Mouse (Mus musculus) midbrain, embryonic 11.5 days (tissue): Measurements from ENCODE around the gene Gnao1. TPM values are rescaled to one million over a fixed set of nuclear protein-coding genes. Genes with fewer than 3 reads are reported as not detected.

Source experiments
- ATAC-seq: fragments of 200-750 bp; cut with Nextera tagmentation; 2 replicates; pipeline ENCODE4 v1.8.0; 2017; ENCODE audit warnings: moderate TSS enrichment, moderate library complexity; ENCODE audit not compliant: low FRiP score
- DNase-seq: peaks from one replicate; pipeline ENCODE4 v3.0.0; 2015; ENCODE audit warnings: low spot score; ENCODE audit errors: missing footprints
- H3K27ac ChIP-seq: fragments of 300-500 bp; sonication (generic); 2 replicates; pipeline ENCODE4 v1.5.1; 2014; ENCODE audit warnings: low read depth, low read length
- H3K27me3 ChIP-seq: fragments of 300-500 bp; sonication (generic); 2 replicates; pipeline ENCODE4 v1.6.1; 2014; ENCODE audit warnings: mild to moderate bottlenecking, low read length, moderate library complexity, mixed read lengths; ENCODE audit not compliant: control insufficient read depth, insufficient read depth
- H3K36me3 ChIP-seq: fragments of 300-500 bp; sonication (generic); 2 replicates; pipeline ENCODE4 v1.6.1; 2014; ENCODE audit warnings: mild to moderate bottlenecking, low read length, moderate library complexity, mixed read lengths; ENCODE audit not compliant: control insufficient read depth, insufficient read depth
- H3K4me1 ChIP-seq: fragments of 300-500 bp; sonication (generic); 2 replicates; pipeline ENCODE4 v1.6.1; 2014; ENCODE audit warnings: low read length; ENCODE audit not compliant: control insufficient read depth, insufficient read depth
- H3K4me2 ChIP-seq: fragments of 300-500 bp; sonication (generic); 2 replicates; pipeline ENCODE4 v1.6.1; 2014; ENCODE audit warnings: mild to moderate bottlenecking, moderate library complexity
- H3K4me3 ChIP-seq: fragments of 300-500 bp; sonication (generic); 2 replicates; pipeline ENCODE4 v1.5.1; 2014; ENCODE audit warnings: low read depth, low read length
- H3K9ac ChIP-seq: fragments of 300-500 bp; sonication (generic); 2 replicates; pipeline ENCODE4 v1.6.1; 2014; ENCODE audit warnings: low read length
- H3K9me3 ChIP-seq: fragments of 300-500 bp; sonication (generic); 2 replicates; pipeline ENCODE4 v1.6.1; 2016; ENCODE audit warnings: low read length; ENCODE audit not compliant: control insufficient read depth
- WGBS: fragments of 180-500 bp; shearing (Covaris S2); extraction: QIAGEN DNeasy Blood & Tissue Kit; methylation state at CpG from one replicate; pipeline ENCODE4 v1.1.7; 2014; 5-methylcytosine and 5-hydroxymethylcytosine counted together
- polyA plus RNA-seq: library from polyadenylated mRNA; unstranded; fragments of >200 nt; fragmentation: Nextera tagmentation; extraction: Ambion mirVana; gene quantifications from 2 replicates; pipeline ENCODE4 v1.2.1, GENCODE M21; 2014

Gene Gnao1
- polyA plus RNA-seq, 1 experiment from 2014 or later = 32.1 TPM

- no peak overlapping the region for H3K4me3 ChIP-seq
- peak overlapping the region; percentile 1; the same call in 1 of the 2 replicates for H3K9ac ChIP-seq
- H3K4me2 ChIP-seq = no peak overlapping the region; the same call in 1 of the 2 replicates
- H3K27ac ChIP-seq = no peak overlapping the region
- ATAC-seq = no peak
- peaks cover 5% of the 10 kb centered on the region; the same call in 1 of the 2 replicates for H3K27me3 ChIP-seq
- WGBS = 80% methylated on average over 6 of the region's 6 CpGs
- peaks cover 15% of the 10 kb centered on the region for H3K4me1 ChIP-seq
- no peaks in the 10 kb centered on the region for H3K9me3 ChIP-seq
- peak; percentile 81 for DNase-seq
- H3K36me3 ChIP-seq = no peaks in the 10 kb centered on the region
Observed at GRCm38 (mm10) chr8:93814266-93814665, 4.5 kb downstream of the Gnao1 start.

- peak; percentile 12 for DNase-seq
- Histone ChIP-seq H3K4me2 (no peak overlapping the region), H3K36me3 (no peaks in the 10 kb centered on the region), H3K27ac (no peak overlapping the region), H3K4me3 (no peak overlapping the region), H3K9me3 (no peaks in the 10 kb centered on the region), H3K4me1 (peaks cover 15% of the 10 kb centered on the region), H3K9ac (no peak overlapping the region), H3K27me3 (peaks cover 3% of the 10 kb centered on the region; the same call in 1 of the 2 replicates)
- no peak for ATAC-seq
- WGBS = 80% methylated on average over 6 of the region's 6 CpGs
Observed at GRCm38 (mm10) chr8:93816226-93816625, 6.5 kb downstream of the Gnao1 start.

GRCm38 (mm10) chr8:93817366-93817765 lies 7.6 kb downstream of the Gnao1 start:
- WGBS = 92% methylated on average over 1 of the region's 1 CpGs
- peaks cover 11% of the 10 kb centered on the region for H3K4me1 ChIP-seq
- DNase-seq (peak; percentile 61), ATAC-seq (no peak)
- H3K36me3 ChIP-seq = no peaks in the 10 kb centered on the region
- no peak overlapping the region for H3K9ac ChIP-seq
- H3K9me3 ChIP-seq = no peaks in the 10 kb centered on the region
- no peak overlapping the region for H3K27ac ChIP-seq
- no peak overlapping the region for H3K4me3 ChIP-seq
- H3K27me3 ChIP-seq = no peaks in the 10 kb centered on the region; the same call in 1 of the 2 replicates
- H3K4me2 ChIP-seq = no peak overlapping the region

- H3K27ac ChIP-seq = no peak overlapping the region
- H3K27me3 ChIP-seq = no peaks in the 10 kb centered on the region
- H3K9ac ChIP-seq = no peak overlapping the region
- H3K4me2 ChIP-seq = no peak overlapping the region
- DNase-seq = peak; percentile 17
- H3K4me3 ChIP-seq = no peak overlapping the region
- no peak for ATAC-seq
- no peaks in the 10 kb centered on the region; the same call in 1 of the 2 replicates for H3K4me1 ChIP-seq
- WGBS = 77% methylated on average over 4 of the region's 4 CpGs
- H3K9me3 ChIP-seq = no peaks in the 10 kb centered on the region
- H3K36me3 ChIP-seq = no peaks in the 10 kb centered on the region
Observed at GRCm38 (mm10) chr8:93819929-93820328, 10.2 kb downstream of the Gnao1 start.

- H3K4me1 ChIP-seq = no peaks in the 10 kb centered on the region
- no peaks in the 10 kb centered on the region for H3K27me3 ChIP-seq
- WGBS = 89% methylated on average over 7 of the region's 7 CpGs
- ATAC-seq (no peak), DNase-seq (peak; percentile 68)
- H3K9ac ChIP-seq = no peak overlapping the region
- no peak overlapping the region for H3K27ac ChIP-seq
- no peak overlapping the region for H3K4me3 ChIP-seq
- H3K9me3 ChIP-seq = no peaks in the 10 kb centered on the region
- H3K4me2 ChIP-seq = no peak overlapping the region
- no peaks in the 10 kb centered on the region for H3K36me3 ChIP-seq
Observed at GRCm38 (mm10) chr8:93821327-93821726, 11.6 kb downstream of the Gnao1 start.

- Histone ChIP-seq H3K27me3 (no peaks in the 10 kb centered on the region), H3K4me1 (no peaks in the 10 kb centered on the region), H3K4me3 (no peak overlapping the region), H3K36me3 (no peaks in the 10 kb centered on the region), H3K9me3 (no peaks in the 10 kb centered on the region), H3K27ac (no peak overlapping the region), H3K4me2 (no peak overlapping the region), H3K9ac (no peak overlapping the region)
- ATAC-seq (no peak), DNase-seq (no peak)
- WGBS = 76% methylated on average over 4 of the region's 4 CpGs
Observed at GRCm38 (mm10) chr8:93825317-93825716, 15.6 kb downstream of the Gnao1 start.

- H3K4me1 ChIP-seq = no peaks in the 10 kb centered on the region
- H3K4me3 ChIP-seq = no peak overlapping the region
- H3K9me3 ChIP-seq = no peaks in the 10 kb centered on the region
- H3K36me3 ChIP-seq = no peaks in the 10 kb centered on the region
- DNase-seq (no peak), ATAC-seq (no peak)
- H3K4me2 ChIP-seq = no peak overlapping the region
- no peaks in the 10 kb centered on the region; the same call in 1 of the 2 replicates for H3K27me3 ChIP-seq
- H3K9ac ChIP-seq = no peak overlapping the region
- H3K27ac ChIP-seq = no peak overlapping the region
- 90% methylated on average over 3 of the region's 3 CpGs for WGBS
Observed at GRCm38 (mm10) chr8:93830626-93831025, 20.9 kb downstream of the Gnao1 start.

- Histone ChIP-seq H3K27ac (no peak overlapping the region), H3K9me3 (no peaks in the 10 kb centered on the region), H3K4me3 (no peak overlapping the region), H3K27me3 (peaks cover 4% of the 10 kb centered on the region; the same call in 1 of the 2 replicates), H3K9ac (no peak overlapping the region), H3K36me3 (no peaks in the 10 kb centered on the region), H3K4me2 (no peak overlapping the region), H3K4me1 (peaks cover 10% of the 10 kb centered on the region)
- DNase-seq = peak; percentile 76
- no peak for ATAC-seq
- WGBS = 46% methylated on average over 5 of the region's 5 CpGs
Observed at GRCm38 (mm10) chr8:93835771-93836170, 26.0 kb downstream of the Gnao1 start.

GRCm38 (mm10) chr8:93839113-93839512 lies 29.3 kb downstream of the Gnao1 start:
- DNase-seq = peak; percentile 79
- ATAC-seq = 0 out of 2 replicates have a peak, but pooled peaks have one; percentile 2
- H3K27ac ChIP-seq = no peak overlapping the region
- H3K27me3 ChIP-seq = peaks cover 4% of the 10 kb centered on the region; the same call in 1 of the 2 replicates
- H3K4me1 ChIP-seq = peaks cover 15% of the 10 kb centered on the region
- H3K4me2 ChIP-seq = no peak overlapping the region
- H3K4me3 ChIP-seq = no peak overlapping the region
- H3K36me3 ChIP-seq = no peaks in the 10 kb centered on the region
- WGBS = 11% methylated on average over 8 of the region's 8 CpGs
- H3K9ac ChIP-seq = no peak overlapping the region
- H3K9me3 ChIP-seq = no peaks in the 10 kb centered on the region
